Mouse (Mus musculus): Measurements from ENCODE around the gene Palm3. TPM values are rescaled to one million over a fixed set of nuclear protein-coding genes. Genes with fewer than 3 reads are reported as not detected.

Palm3 gene
- polyA plus RNA-seq, 2 experiments, result 0.19 TPM; not detected in 1

- peak; percentile 87 for ATAC-seq (ENCODE audit: insufficient read depth)
- Histone ChIP-seq H3K9me3 (ENCODE audit: control insufficient read depth, low read length) (no peaks in the 10 kb centered on the region), H3K27ac (peak overlapping the region; percentile 75), H3K4me3 (ENCODE audit: insufficient read depth in 1 of 2, low read depth in 2 of 2, low read length in 2 of 2) (peak overlapping the region; percentile 85 to 89), H3K4me2 (ENCODE audit: low read depth) (peak overlapping the region; percentile 99), H3K36me3 (replicated peaks; ENCODE audit: control insufficient read depth, insufficient read depth, low read depth) (peaks cover 25% of the 10 kb centered on the region), H3K27me3 (ENCODE audit: control insufficient read depth, insufficient read depth, low read length) (no peaks in the 10 kb centered on the region), H3K4me1 (replicated peaks; ENCODE audit: control insufficient read depth in 2 of 2, insufficient read depth in 2 of 2, low read length in 1 of 2) (peaks cover 17 to 25% of the 10 kb centered on the region in 2 experiments), H3K9ac (replicated peaks) (peak overlapping the region; percentile 91)
- 1% methylated on average over 73 of the region's 103 CpGs for WGBS (ENCODE audit: insufficient replicate concordance)
- DNase-seq (ENCODE audit: low read depth in 3 of 3, low spot score in 3 of 3), result peak; percentile 76 to 79 (median 78)
- TF ChIP-seq CTCF (IDR thresholded peaks at IDR 0.05; ENCODE audit: low read depth) (no peak), EP300 (IDR thresholded peaks at IDR 0.05; ENCODE audit: low read depth) (peak; percentile 16; the same call in 1 of the 2 replicates)
These were observed 24.4 kb upstream of the Palm3 start for GRCm38 (mm10) chr8:83996567-83997505.

GRCm38 (mm10) chr8:83997511-83998141, 23.6 kb upstream of the Palm3 start, which contains the start of gene Samd1:
Samd1 (plus strand) TSS chr8:83997672.
- Histone ChIP-seq H3K4me1 (replicated peaks; ENCODE audit: control insufficient read depth in 2 of 2, insufficient read depth in 2 of 2, low read length in 1 of 2) (peaks cover 9 to 17% of the 10 kb centered on the region in 2 experiments), H3K27ac (peak within 1 kb of the TSS; percentile 75), H3K9ac (replicated peaks) (peak within 1 kb of the TSS; percentile 91), H3K27me3 (ENCODE audit: control insufficient read depth, insufficient read depth, low read length) (no peaks in the 10 kb centered on the region), H3K36me3 (replicated peaks; ENCODE audit: control insufficient read depth, insufficient read depth, low read depth) (peaks cover 25% of the 10 kb centered on the region), H3K9me3 (ENCODE audit: control insufficient read depth, low read length) (no peaks in the 10 kb centered on the region), H3K4me3 (ENCODE audit: insufficient read depth in 1 of 2, low read depth in 2 of 2, low read length in 2 of 2) (peak within 1 kb of the TSS; percentile 89 to 91), H3K4me2 (ENCODE audit: low read depth) (peak within 1 kb of the TSS; percentile 99)
- DNase-seq (ENCODE audit: low read depth in 3 of 3, low spot score in 3 of 3), result no peak
- TF ChIP-seq EP300 (IDR thresholded peaks at IDR 0.05; ENCODE audit: low read depth), result no peak
- ATAC-seq (ENCODE audit: insufficient read depth), result no peak
- under 1% methylated on average over 74 of the region's 112 CpGs for WGBS (ENCODE audit: insufficient replicate concordance)

GRCm38 (mm10) chr8:83998231-83999056, 22.8 kb upstream of the Palm3 start:
- 2% methylated on average over 87 of the region's 92 CpGs for WGBS (ENCODE audit: insufficient replicate concordance)
- Histone ChIP-seq H3K27me3 (ENCODE audit: control insufficient read depth, insufficient read depth, low read length) (no peaks in the 10 kb centered on the region), H3K4me2 (ENCODE audit: low read depth) (peak overlapping the region; percentile 99), H3K27ac (peak overlapping the region; percentile 48), H3K36me3 (replicated peaks; ENCODE audit: control insufficient read depth, insufficient read depth, low read depth) (peaks cover 25% of the 10 kb centered on the region), H3K9me3 (ENCODE audit: control insufficient read depth, low read length) (no peaks in the 10 kb centered on the region), H3K4me1 (replicated peaks; ENCODE audit: control insufficient read depth in 2 of 2, insufficient read depth in 2 of 2, low read length in 1 of 2) (peaks cover 4 to 15% of the 10 kb centered on the region in 2 experiments; a peak in 3 of 4 replicates), H3K9ac (replicated peaks) (peak overlapping the region; percentile 89), H3K4me3 (ENCODE audit: insufficient read depth in 1 of 2, low read depth in 2 of 2, low read length in 2 of 2) (peak overlapping the region; percentile 89 to 91)
- no peak for DNase-seq (ENCODE audit: low read depth in 3 of 3, low spot score in 3 of 3)
- no peak for TF ChIP-seq EP300 (IDR thresholded peaks at IDR 0.05; ENCODE audit: low read depth)
- peak; percentile 69 for TF ChIP-seq CTCF (IDR thresholded peaks at IDR 0.05; ENCODE audit: low read depth)
- no peak for ATAC-seq (ENCODE audit: insufficient read depth)

GRCm38 (mm10) chr8:83999057-83999705, 22.1 kb upstream of the Palm3 start:
- peak overlapping the region; percentile 89 to 91 for H3K4me3 ChIP-seq (ENCODE audit: insufficient read depth in 1 of 2, low read depth in 2 of 2, low read length in 2 of 2)
- H3K4me2 ChIP-seq (ENCODE audit: low read depth), result peak overlapping the region; percentile 99
- no peak for TF ChIP-seq EP300 (IDR thresholded peaks at IDR 0.05; ENCODE audit: low read depth)
- no peak for TF ChIP-seq CTCF (IDR thresholded peaks at IDR 0.05; ENCODE audit: low read depth)
- WGBS (ENCODE audit: insufficient replicate concordance), result 69% methylated on average over 16 of the region's 16 CpGs
- H3K27ac ChIP-seq, result no peak overlapping the region
- DNase-seq (ENCODE audit: low read depth in 3 of 3, low spot score in 3 of 3) (no peak), ATAC-seq (ENCODE audit: insufficient read depth) (no peak)
- peak overlapping the region; percentile 89 for H3K9ac ChIP-seq (replicated peaks)
- peaks cover 5 to 9% of the 10 kb centered on the region in 2 experiments for H3K4me1 ChIP-seq (replicated peaks; ENCODE audit: control insufficient read depth in 2 of 2, insufficient read depth in 2 of 2, low read length in 1 of 2)
- H3K27me3 ChIP-seq (ENCODE audit: control insufficient read depth, insufficient read depth, low read length), result no peaks in the 10 kb centered on the region
- H3K9me3 ChIP-seq (ENCODE audit: control insufficient read depth, low read length), result no peaks in the 10 kb centered on the region
- H3K36me3 ChIP-seq (replicated peaks; ENCODE audit: control insufficient read depth, insufficient read depth, low read depth), result peaks cover 25% of the 10 kb centered on the region

Measured in liver, embryonic 14.5 days (tissue).